Mouse (Mus musculus) lung, embryonic 14.5 days (tissue): Measurements from ENCODE around the gene Zfp622. TPM values are rescaled to one million over a fixed set of nuclear protein-coding genes. Genes with fewer than 3 reads are reported as not detected.

Source experiments
- ATAC-seq: fragments of 200-750 bp; cut with Nextera tagmentation; 2 replicates; pipeline ENCODE4 v1.8.0; 2017; ENCODE audit warnings: mild to moderate bottlenecking, moderate TSS enrichment, moderate library complexity; ENCODE audit not compliant: insufficient read depth
- DNase-seq: peaks from one replicate; pipeline ENCODE4 v3.0.0-alpha.2; 2015
- H3K27ac ChIP-seq: fragments of 300-500 bp; sonication (generic); 2 replicates; pipeline ENCODE4 v1.5.1; 2014; ENCODE audit warnings: low read depth, mild to moderate bottlenecking, moderate library complexity
- H3K27me3 ChIP-seq: fragments of 300-500 bp; sonication (generic); 2 replicates; pipeline ENCODE4 v1.6.1; 2014; ENCODE audit warnings: low read length, control low read depth; ENCODE audit not compliant: insufficient read depth
- H3K36me3 ChIP-seq: fragments of 300-500 bp; sonication (generic); 2 replicates; pipeline ENCODE4 v1.6.1; 2014; ENCODE audit warnings: control low read depth; ENCODE audit not compliant: insufficient read depth
- H3K4me1 ChIP-seq: fragments of 300-500 bp; sonication (generic); 2 replicates; pipeline ENCODE4 v1.6.1; 2014; ENCODE audit warnings: antibody characterized with exemption, control low read depth; ENCODE audit not compliant: insufficient read depth
- H3K4me2 ChIP-seq: fragments of 300-500 bp; sonication (generic); 2 replicates; pipeline ENCODE4 v1.6.1; 2014; ENCODE audit warnings: mild to moderate bottlenecking
- H3K4me3 ChIP-seq: fragments of 300-500 bp; sonication (generic); 2 replicates; pipeline ENCODE4 v1.5.1; 2014; ENCODE audit warnings: low read depth, low read length
- H3K9ac ChIP-seq: fragments of 300-500 bp; sonication (generic); 2 replicates; pipeline ENCODE4 v1.6.1; 2014
- H3K9me3 ChIP-seq: fragments of 300-500 bp; sonication (generic); 2 replicates; pipeline ENCODE4 v1.6.1; 2016; ENCODE audit warnings: low read depth, low read length, control low read depth
- CTCF ChIP-seq: IDR thresholded peaks from 2 replicates; pipeline ENCODE4 v1.5.1; 2016; ENCODE audit warnings: antibody characterized with exemption, low read depth
- WGBS: fragments of 180-500 bp; shearing (Covaris S2); extraction: QIAGEN DNeasy Blood & Tissue Kit; methylation state at CpG from one replicate; pipeline ENCODE4 v1.1.7; 2014; 5-methylcytosine and 5-hydroxymethylcytosine counted together
- polyA plus RNA-seq: library from polyadenylated mRNA; unstranded; fragments of >200 nt; fragmentation: Nextera tagmentation; extraction: Ambion mirVana; gene quantifications from 2 replicates; pipeline ENCODE4 v1.2.1, GENCODE M21; 2014

Gene Zfp622
- polyA plus RNA-seq, 1 experiment from 2014 or later, result 28.4 TPM

DNA sequence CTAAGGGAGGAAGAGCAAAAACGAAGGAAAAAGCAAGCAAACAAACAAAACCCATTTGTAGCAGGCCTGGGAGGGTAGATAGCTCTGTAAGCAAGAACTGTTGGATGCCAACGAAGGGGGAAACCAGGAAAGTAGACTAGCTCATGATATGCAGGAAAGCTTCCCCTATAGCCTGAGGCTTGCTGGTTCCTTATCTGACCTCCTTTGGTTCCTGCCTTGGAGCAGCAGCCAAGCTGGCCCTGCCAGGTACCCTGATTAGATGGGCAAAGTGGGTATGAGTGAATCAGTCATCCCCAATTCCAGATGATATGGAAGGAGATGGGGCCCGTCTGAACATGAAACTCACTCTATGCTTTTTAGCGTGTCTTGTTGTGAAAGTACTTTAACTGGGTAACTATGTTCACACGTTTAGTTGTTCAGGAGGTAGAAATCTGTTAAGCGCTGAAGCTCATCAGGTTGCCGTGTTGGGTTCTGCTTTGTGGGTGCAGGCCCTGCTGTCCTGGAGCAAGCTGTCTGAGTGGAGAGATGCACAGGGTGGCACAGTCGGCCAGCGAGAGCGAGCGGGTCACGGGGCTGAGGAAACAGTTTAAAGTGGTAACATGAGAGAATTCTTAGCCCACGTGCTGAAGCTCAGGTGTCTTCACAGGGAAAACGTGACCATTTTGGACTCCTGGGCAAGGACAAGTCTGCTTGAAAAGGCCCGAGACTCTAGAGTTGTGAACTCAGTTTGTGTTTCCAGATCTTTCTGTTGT lies 40.6 kb upstream of the Zfp622 start:
- Histone ChIP-seq H3K4me1 (0 out of 2 replicates have a peak, but pooled peaks cover 4% of the 10 kb centered on the region), H3K4me3 (no peak overlapping the region), H3K27me3 (no peaks in the 10 kb centered on the region), H3K4me2 (no peak overlapping the region), H3K9ac (no peak overlapping the region), H3K27ac (no peak overlapping the region), H3K36me3 (no peaks in the 10 kb centered on the region), H3K9me3 (no peaks in the 10 kb centered on the region)
- ATAC-seq (no peak), DNase-seq (no peak)
- no peak for TF ChIP-seq CTCF
- WGBS, result 82% methylated on average over 15 of the region's 15 CpGs

DNA sequence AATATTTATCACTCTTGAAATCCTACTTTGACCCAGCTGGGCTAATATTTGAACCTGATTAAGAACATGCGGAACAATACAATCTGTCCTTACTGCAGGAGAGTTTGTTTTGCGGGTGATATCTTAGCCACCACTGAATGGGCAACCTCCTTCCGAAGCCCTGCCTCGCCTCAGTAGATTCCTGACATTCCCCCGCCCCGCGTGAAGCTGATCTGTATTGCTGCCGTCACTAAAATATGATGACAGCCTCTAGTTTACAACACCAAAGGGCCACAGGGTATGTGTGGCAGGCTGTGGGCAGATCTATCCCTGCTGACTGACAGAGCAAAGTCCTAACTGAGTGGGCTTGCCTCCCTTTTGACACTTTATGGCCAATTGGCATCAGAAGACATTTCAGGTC lies 38.9 kb upstream of the Zfp622 start:
- Histone ChIP-seq H3K4me2 (no peak overlapping the region), H3K4me1 (0 out of 2 replicates have a peak, but pooled peaks cover 4% of the 10 kb centered on the region)

DNA sequence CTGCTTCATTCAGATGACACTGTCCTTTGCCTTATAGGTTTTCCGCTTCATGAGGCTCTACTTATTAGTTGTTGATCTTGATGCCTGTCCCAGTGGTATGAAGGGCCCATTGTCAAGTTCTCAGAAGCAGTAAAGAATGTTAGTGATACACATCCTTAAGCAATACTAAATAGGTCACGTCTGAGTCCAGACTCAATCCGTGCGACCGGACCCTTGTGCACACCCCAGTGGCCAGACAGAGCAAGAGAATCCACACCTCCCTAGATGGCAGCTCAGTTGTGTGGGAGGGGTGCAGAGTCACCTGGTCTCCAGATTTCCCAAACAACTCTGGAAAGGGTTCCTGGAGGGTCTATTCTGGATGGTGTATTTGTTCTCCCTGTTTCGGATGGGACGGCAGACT lies 37.7 kb upstream of the Zfp622 start:
- 90% methylated on average over 7 of the region's 7 CpGs for WGBS

More for the DNA sequence above, 38.9 kb upstream of the Zfp622 start:
- H3K27ac ChIP-seq, result no peak overlapping the region
- TF ChIP-seq CTCF, result no peak
- H3K9me3 ChIP-seq, result no peaks in the 10 kb centered on the region
- DNase-seq (peak; percentile 38), ATAC-seq (peak; percentile 66)
- no peaks in the 10 kb centered on the region for H3K36me3 ChIP-seq
- H3K27me3 ChIP-seq, result no peaks in the 10 kb centered on the region
- H3K4me3 ChIP-seq, result no peak overlapping the region
- WGBS, result 26% methylated on average over 8 of the region's 8 CpGs
- H3K9ac ChIP-seq, result no peak overlapping the region

DNA sequence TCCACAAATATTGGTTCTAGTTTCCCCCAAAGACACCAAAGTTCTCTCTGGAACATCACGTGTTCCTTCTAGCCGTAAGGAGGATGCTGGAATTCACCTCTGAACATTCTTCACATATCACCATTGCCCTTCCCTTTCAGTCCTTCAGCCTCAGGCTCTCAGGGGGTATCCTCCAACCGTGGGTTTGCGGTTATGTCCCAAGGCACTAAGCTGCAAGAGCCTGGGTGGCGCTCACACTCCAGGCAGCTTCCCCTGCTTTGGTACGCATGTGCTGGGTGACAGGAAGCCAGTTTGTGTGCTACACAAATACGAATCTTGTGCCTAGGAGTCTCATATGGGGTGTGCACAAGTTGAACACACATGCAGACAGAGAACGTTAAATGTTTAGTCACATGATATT lies 36.8 kb upstream of the Zfp622 start:
- 78% methylated on average over 8 of the region's 8 CpGs for WGBS
- ATAC-seq (no peak), DNase-seq (no peak)
- no peak overlapping the region for H3K4me3 ChIP-seq
- no peak overlapping the region for H3K27ac ChIP-seq
- H3K9ac ChIP-seq, result no peak overlapping the region
- H3K36me3 ChIP-seq, result no peaks in the 10 kb centered on the region
- H3K4me1 ChIP-seq, result no peaks in the 10 kb centered on the region
- no peak for TF ChIP-seq CTCF
- no peaks in the 10 kb centered on the region for H3K27me3 ChIP-seq
- H3K9me3 ChIP-seq, result no peaks in the 10 kb centered on the region
- no peak overlapping the region for H3K4me2 ChIP-seq

More for the DNA sequence above, 37.7 kb upstream of the Zfp622 start:
- no peak overlapping the region for H3K27ac ChIP-seq
- no peak overlapping the region for H3K4me2 ChIP-seq
- no peak overlapping the region for H3K4me3 ChIP-seq
- H3K4me1 ChIP-seq, result no peaks in the 10 kb centered on the region
- no peaks in the 10 kb centered on the region for H3K36me3 ChIP-seq
- TF ChIP-seq CTCF, result no peak
- ATAC-seq (no peak), DNase-seq (no peak)
- H3K9me3 ChIP-seq, result no peaks in the 10 kb centered on the region
- no peaks in the 10 kb centered on the region for H3K27me3 ChIP-seq
- no peak overlapping the region for H3K9ac ChIP-seq

DNA sequence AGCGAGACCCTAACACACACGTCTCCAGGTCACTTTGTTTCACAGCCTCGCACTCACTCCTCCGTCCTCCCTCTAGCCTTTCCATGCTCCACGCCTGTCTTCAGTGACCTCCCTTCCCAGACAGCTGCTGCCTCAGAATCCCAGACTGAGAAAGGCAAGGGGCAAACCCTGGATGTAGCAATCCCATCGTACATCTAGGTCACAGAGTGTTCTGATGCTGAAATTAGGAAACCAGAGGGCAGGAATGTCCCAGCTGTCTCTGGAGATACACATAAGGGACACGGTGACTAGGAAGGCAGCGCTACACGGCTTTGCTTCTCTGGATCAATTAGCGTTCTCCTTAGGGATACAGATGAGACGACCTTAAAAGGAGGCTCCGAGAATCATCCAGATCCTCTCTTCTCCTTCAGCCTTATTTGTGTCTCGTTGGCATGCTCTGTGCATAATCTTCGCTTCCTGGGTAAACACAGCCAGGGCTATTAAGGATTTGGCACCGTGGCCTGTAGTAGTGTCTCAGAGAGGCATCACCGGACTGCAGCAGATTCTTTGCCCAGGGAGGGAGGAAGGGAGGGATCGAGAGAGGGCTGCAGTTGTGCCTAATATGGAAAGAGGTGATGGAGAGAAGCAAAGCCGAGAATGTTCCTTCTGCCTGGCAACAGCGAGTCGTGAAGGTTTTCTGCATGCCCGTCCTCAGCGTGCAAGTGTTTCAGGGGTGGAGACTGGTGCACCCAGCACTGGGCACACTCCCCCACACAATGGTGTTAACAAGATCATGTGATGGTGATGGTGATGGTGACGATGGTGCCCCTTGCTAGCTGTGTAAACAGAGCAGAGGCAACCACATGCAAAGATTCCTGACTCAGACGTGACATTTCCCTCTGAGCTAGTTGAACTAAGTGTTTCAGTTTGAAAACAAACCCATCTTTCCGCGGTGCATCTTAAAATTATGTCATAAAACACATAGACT lies 35.6 kb upstream of the Zfp622 start:
- no peaks in the 10 kb centered on the region for H3K4me1 ChIP-seq
- H3K4me2 ChIP-seq, result no peak overlapping the region
- H3K27ac ChIP-seq, result no peak overlapping the region
- H3K27me3 ChIP-seq, result no peaks in the 10 kb centered on the region
- no peak for ATAC-seq
- no peak for TF ChIP-seq CTCF
- no peak for DNase-seq
- H3K9me3 ChIP-seq, result no peaks in the 10 kb centered on the region
- H3K36me3 ChIP-seq, result no peaks in the 10 kb centered on the region
- no peak overlapping the region for H3K9ac ChIP-seq
- 67% methylated on average over 26 of the region's 26 CpGs for WGBS
- H3K4me3 ChIP-seq, result no peak overlapping the region

GRCm38 (mm10) chr15:25949696-25950095 lies 34.5 kb upstream of the Zfp622 start:
- 75% methylated on average over 9 of the region's 9 CpGs for WGBS
- DNase-seq (no peak), ATAC-seq (no peak)
- H3K27ac ChIP-seq, result no peak overlapping the region
- H3K9ac ChIP-seq, result no peak overlapping the region
- no peaks in the 10 kb centered on the region for H3K36me3 ChIP-seq
- no peaks in the 10 kb centered on the region for H3K4me1 ChIP-seq
- no peak overlapping the region for H3K4me2 ChIP-seq
- TF ChIP-seq CTCF, result no peak
- H3K9me3 ChIP-seq, result no peaks in the 10 kb centered on the region
- no peaks in the 10 kb centered on the region for H3K27me3 ChIP-seq
- H3K4me3 ChIP-seq, result no peak overlapping the region

- TF ChIP-seq CTCF, result no peak
- ATAC-seq (no peak), DNase-seq (no peak)
- WGBS, result 67% methylated on average over 5 of the region's 5 CpGs
- Histone ChIP-seq H3K9me3 (no peaks in the 10 kb centered on the region), H3K4me2 (no peak overlapping the region), H3K4me1 (no peaks in the 10 kb centered on the region), H3K27me3 (no peaks in the 10 kb centered on the region), H3K36me3 (no peaks in the 10 kb centered on the region), H3K27ac (no peak overlapping the region), H3K9ac (no peak overlapping the region), H3K4me3 (no peak overlapping the region)
These were observed 33.6 kb upstream of the Zfp622 start for GRCm38 (mm10) chr15:25950584-25950983.
